14 mouse cellular contexts compared by ENCODE assay signal in the genomic region with DNA sequence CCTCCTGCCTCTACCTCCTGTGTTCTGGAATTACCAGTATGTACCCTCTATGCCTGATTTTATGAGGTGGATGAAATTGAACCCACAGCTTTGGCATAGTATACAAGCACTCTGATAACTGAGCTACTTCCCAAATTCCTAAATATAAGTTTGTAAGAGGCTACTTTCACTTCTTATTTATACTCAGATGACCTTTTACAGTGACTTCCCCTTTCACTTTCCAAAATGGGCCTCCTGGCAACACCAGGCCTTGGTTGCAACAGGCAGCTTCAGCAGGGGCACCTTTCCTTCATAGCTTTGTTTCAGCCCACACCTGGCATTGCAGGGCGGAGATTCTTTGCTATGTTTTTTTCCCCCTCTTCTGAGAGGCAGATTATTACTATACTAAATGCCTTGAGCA.
DNase-seq lines count a peak whose midpoint lies in the region; ATAC-seq and TF ChIP-seq lines count a peak whose summit lies in the region.
"Had no signal": no experiment of that assay in that cellular context is flagged by ENCODE, and none has a peak within 500 bp of the region (broad histone marks: within the 10 kb centered on the region; RNA-seq: fewer than 3 reads in every experiment).

No protein-coding gene starts in this region.

- H3K4me2 ChIP-seq in kidney, embryonic 14.5 days (replicated peaks; ENCODE audit: low read depth, low read length) = no peak overlapping the region
- H3K4me2 ChIP-seq: hindbrain, embryonic 15.5 days; liver, embryonic 12.5 days had no signal

- H3K27ac ChIP-seq in kidney, adult 2 months (ENCODE audit: insufficient read depth, low read depth, low read length) = no peak overlapping the region
- no peak overlapping the region for H3K27ac ChIP-seq in kidney, embryonic 14.5 days (ENCODE audit: low read depth, low read length)
- H3K27ac ChIP-seq: heart, embryonic 10.5 days; hindbrain, embryonic 15.5 days; liver, embryonic 12.5 days had no signal

- H3K9ac ChIP-seq in kidney, embryonic 14.5 days (ENCODE audit: low read depth, low read length) = no peak overlapping the region
- H3K9ac ChIP-seq: hindbrain, embryonic 15.5 days; liver, embryonic 12.5 days had no signal

- H3K27me3 ChIP-seq in kidney, adult 2 months (replicated peaks; ENCODE audit: control insufficient read depth, insufficient read depth, low read length) = no peaks in the 10 kb centered on the region
- no peaks in the 10 kb centered on the region for H3K27me3 ChIP-seq in kidney, embryonic 14.5 days (ENCODE audit: control insufficient read depth, insufficient read depth, low read length)
- H3K27me3 ChIP-seq: hindbrain, embryonic 15.5 days; liver, embryonic 12.5 days had no signal

- peak; percentile 30 for DNase-seq in kidney, adult 2 months
- DNase-seq in adipocyte (ENCODE audit: low spot score) = peak; percentile 33
- DNase-seq in skeletal muscle tissue, adult 2 months (ENCODE audit: low read depth, low spot score) = peak; percentile 36
- DNase-seq in left cerebral cortex, postnatal 4 days = no peak
- no peak for DNase-seq in c-Kit-positive CD71-positive TER-119-positive erythroid progenitor cells, embryonic 14.5 days (ENCODE audit: low spot score)
- DNase-seq: embryo, embryonic 11 days; kidney, postnatal 14 days; thymus, postnatal 4 days had no signal

- no peak for TF ChIP-seq POLR2A in kidney, adult 2 months (IDR thresholded peaks at IDR 0.05; ENCODE audit: low read depth, low read length)

- WGBS in kidney, adult 2 months = 89% methylated on average over 1 of the region's 1 CpGs
- 83% methylated on average over 1 of the region's 1 CpGs for WGBS in kidney, embryonic 14.5 days

- TF ChIP-seq CTCF in kidney, adult 2 months (conservative IDR thresholded peaks at IDR 0.05; ENCODE audit: insufficient read depth, insufficient read length, low read depth, low read length) = no peak

- no peak for ATAC-seq in kidney, embryonic 14.5 days (ENCODE audit: low FRiP score, low TSS enrichment)
- peak; percentile 85 to 96 for ATAC-seq in hematopoietic stem cell, adult 5-6 weeks (replicated peaks in 1 of 2; ENCODE audit: insufficient read depth in 1 of 2, low FRiP score in 2 of 2, low TSS enrichment in 1 of 2, low read depth in 1 of 2, poor library complexity in 2 of 2, severe bottlenecking in 2 of 2)
- ATAC-seq: liver, embryonic 12.5 days had no signal

- intact Hi-C loops in left cerebral cortex, postnatal 4 days (cut with DNase I) = no loop called here

- H3K4me1 ChIP-seq in kidney, adult 2 months (ENCODE audit: control insufficient read depth, insufficient read depth, low read length) = no peaks in the 10 kb centered on the region
- no peaks in the 10 kb centered on the region for H3K4me1 ChIP-seq in kidney, embryonic 14.5 days (ENCODE audit: control insufficient read depth, insufficient read depth, low read length)
- H3K4me1 ChIP-seq: hindbrain, embryonic 15.5 days; liver, embryonic 12.5 days had no signal

- H3K36me3 ChIP-seq in kidney, adult 2 months (ENCODE audit: control insufficient read depth, insufficient read depth, low read length) = no peaks in the 10 kb centered on the region
- H3K36me3 ChIP-seq in kidney, embryonic 14.5 days (ENCODE audit: control insufficient read depth, insufficient read depth, low read length) = no peaks in the 10 kb centered on the region
- H3K36me3 ChIP-seq: heart, embryonic 10.5 days; hindbrain, embryonic 15.5 days; liver, embryonic 12.5 days had no signal

- H3K4me3 ChIP-seq in kidney, adult 2 months (ENCODE audit: insufficient read depth, low read depth, low read length) = no peak overlapping the region
- no peak overlapping the region for H3K4me3 ChIP-seq in kidney, embryonic 14.5 days (ENCODE audit: low read length)
- H3K4me3 ChIP-seq: erythroblast, embryonic 14.5 days; heart, embryonic 10.5 days; hindbrain, embryonic 15.5 days; liver, embryonic 12.5 days had no signal

- H3K9me3 ChIP-seq in kidney, embryonic 14.5 days (ENCODE audit: control insufficient read depth, low read length) = no peaks in the 10 kb centered on the region
- H3K9me3 ChIP-seq: heart, embryonic 10.5 days; hindbrain, embryonic 15.5 days; liver, embryonic 12.5 days had no signal

Comparison
In these comparisons a context has a peak if more than half of its experiments do, and no peak if none do; other contexts are left out.
1. DNase-seq: peak in kidney, adult 2 months (single experiment), adipocyte (single experiment) and skeletal muscle tissue, adult 2 months (single experiment); none in left cerebral cortex, postnatal 4 days (single experiment) and c-Kit-positive CD71-positive TER-119-positive erythroid progenitor cells, embryonic 14.5 days (single experiment).